Mouse (Mus musculus): ENCODE data around the gene Usp43.

Usp43 gene

GRCm38 (mm10) chr11:67920226-67920960 lies 1.6 kb downstream of the Usp43 start:
- no peaks in the 10 kb centered on the region for H3K9me3 ChIP-seq (ENCODE audit: low read length)
- peaks cover 31% of the 10 kb centered on the region for H3K4me1 ChIP-seq (replicated peaks; ENCODE audit: low read depth, low read length)
- H3K36me3 ChIP-seq (ENCODE audit: insufficient read depth, low read length): no peaks in the 10 kb centered on the region
- peaks cover 28% of the 10 kb centered on the region for H3K27me3 ChIP-seq (ENCODE audit: insufficient read depth, low read length)
- TF ChIP-seq NANOG (IDR thresholded peaks at IDR 0.05; ENCODE audit: borderline replicate concordance, low read length): no peak
- TF ChIP-seq POU5F1 (IDR thresholded peaks at IDR 0.05; ENCODE audit: borderline replicate concordance, low read length): no peak
- no peak for TF ChIP-seq CTCF (conservative IDR thresholded peaks at IDR 0.05; ENCODE audit: low read length)
- H3K4me3 ChIP-seq (replicated peaks; ENCODE audit: low read length): peak overlapping the region; percentile 95

GRCm38 (mm10) chr11:67919593-67919992 lies 2.4 kb downstream of the Usp43 start:
- TF ChIP-seq POU5F1 (IDR thresholded peaks at IDR 0.05; ENCODE audit: borderline replicate concordance, low read length): no peak
- no peak for TF ChIP-seq NANOG (IDR thresholded peaks at IDR 0.05; ENCODE audit: borderline replicate concordance, low read length)
- no peak for TF ChIP-seq CTCF (conservative IDR thresholded peaks at IDR 0.05; ENCODE audit: low read length)
- no peaks in the 10 kb centered on the region for H3K9me3 ChIP-seq (ENCODE audit: low read length)

DNA sequence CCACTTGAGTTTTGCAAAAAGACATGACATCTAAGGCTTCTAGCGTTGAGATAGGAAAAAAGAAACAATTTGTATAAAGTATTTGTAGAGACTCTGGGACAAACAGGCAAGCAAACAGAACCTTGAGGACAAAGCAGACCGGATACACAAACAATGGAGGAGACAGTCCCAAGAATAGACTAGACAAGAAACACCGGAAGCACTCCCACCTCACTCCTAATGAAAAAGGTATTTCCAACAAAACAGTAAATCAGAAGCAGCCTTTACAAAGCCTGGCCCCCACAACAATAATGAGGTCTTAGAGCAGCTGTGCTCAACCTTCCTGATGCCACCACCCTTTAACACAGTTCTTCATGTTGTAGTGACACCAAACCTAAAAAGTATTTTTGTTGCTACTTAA lies 4.8 kb downstream of the Usp43 start:
- Histone ChIP-seq H3K27me3 (ENCODE audit: insufficient read depth, low read length) (peaks cover 28% of the 10 kb centered on the region), H3K9me3 (ENCODE audit: low read length) (no peaks in the 10 kb centered on the region), H3K4me3 (replicated peaks; ENCODE audit: low read length) (no peak overlapping the region), H3K4me1 (replicated peaks; ENCODE audit: low read depth, low read length) (peaks cover 29% of the 10 kb centered on the region), H3K36me3 (ENCODE audit: insufficient read depth, low read length) (peaks cover under 1% of the 10 kb centered on the region; the same call in 1 of the 2 replicates)
- TF ChIP-seq NANOG (IDR thresholded peaks at IDR 0.05; ENCODE audit: borderline replicate concordance, low read length): no peak

More at GRCm38 (mm10) chr11:67919593-67919992, 2.4 kb downstream of the Usp43 start:
- no peaks in the 10 kb centered on the region for H3K36me3 ChIP-seq (ENCODE audit: insufficient read depth, low read length)
- H3K4me3 ChIP-seq (replicated peaks; ENCODE audit: low read length): no peak overlapping the region
- H3K4me1 ChIP-seq (replicated peaks; ENCODE audit: low read depth, low read length): peaks cover 28% of the 10 kb centered on the region
- peaks cover 28% of the 10 kb centered on the region for H3K27me3 ChIP-seq (ENCODE audit: insufficient read depth, low read length)

- peaks cover 3% of the 10 kb centered on the region; the same call in 1 of the 2 replicates for H3K36me3 ChIP-seq (ENCODE audit: insufficient read depth, low read length)
- TF ChIP-seq NANOG (IDR thresholded peaks at IDR 0.05; ENCODE audit: borderline replicate concordance, low read length) (no peak), CTCF (conservative IDR thresholded peaks at IDR 0.05; ENCODE audit: low read length) (no peak), POU5F1 (IDR thresholded peaks at IDR 0.05; ENCODE audit: borderline replicate concordance, low read length) (no peak)
- H3K4me1 ChIP-seq (replicated peaks; ENCODE audit: low read depth, low read length): peaks cover 8% of the 10 kb centered on the region; the same call in 1 of the 2 replicates
- no peaks in the 10 kb centered on the region for H3K27me3 ChIP-seq (ENCODE audit: insufficient read depth, low read length)
- no peaks in the 10 kb centered on the region for H3K9me3 ChIP-seq (ENCODE audit: low read length)
- no peak overlapping the region for H3K4me3 ChIP-seq (replicated peaks; ENCODE audit: low read length)
Measured at GRCm38 (mm10) chr11:67911074-67911473, 10.9 kb downstream of the Usp43 start.

- Histone ChIP-seq H3K4me1 (replicated peaks; ENCODE audit: low read depth, low read length) (no peaks in the 10 kb centered on the region), H3K27me3 (ENCODE audit: insufficient read depth, low read length) (no peaks in the 10 kb centered on the region), H3K36me3 (ENCODE audit: insufficient read depth, low read length) (no peaks in the 10 kb centered on the region), H3K4me3 (replicated peaks; ENCODE audit: low read length) (no peak overlapping the region), H3K9me3 (ENCODE audit: low read length) (no peaks in the 10 kb centered on the region)
- no peak for TF ChIP-seq CTCF (conservative IDR thresholded peaks at IDR 0.05; ENCODE audit: low read length)
- no peak for TF ChIP-seq POU5F1 (IDR thresholded peaks at IDR 0.05; ENCODE audit: borderline replicate concordance, low read length)
- no peak for TF ChIP-seq NANOG (IDR thresholded peaks at IDR 0.05; ENCODE audit: borderline replicate concordance, low read length)
Measured at GRCm38 (mm10) chr11:67903756-67904155, 18.2 kb downstream of the Usp43 start.

- Histone ChIP-seq H3K4me3 (replicated peaks; ENCODE audit: low read length) (no peak overlapping the region), H3K27me3 (ENCODE audit: insufficient read depth, low read length) (no peaks in the 10 kb centered on the region), H3K9me3 (ENCODE audit: low read length) (no peaks in the 10 kb centered on the region), H3K4me1 (replicated peaks; ENCODE audit: low read depth, low read length) (no peaks in the 10 kb centered on the region), H3K36me3 (ENCODE audit: insufficient read depth, low read length) (no peaks in the 10 kb centered on the region)
- TF ChIP-seq NANOG (IDR thresholded peaks at IDR 0.05; ENCODE audit: borderline replicate concordance, low read length): no peak
- TF ChIP-seq CTCF (conservative IDR thresholded peaks at IDR 0.05; ENCODE audit: low read length): peak; percentile 72
- TF ChIP-seq POU5F1 (IDR thresholded peaks at IDR 0.05; ENCODE audit: borderline replicate concordance, low read length): no peak
Measured at GRCm38 (mm10) chr11:67897064-67897560, 24.8 kb downstream of the Usp43 start.

DNA sequence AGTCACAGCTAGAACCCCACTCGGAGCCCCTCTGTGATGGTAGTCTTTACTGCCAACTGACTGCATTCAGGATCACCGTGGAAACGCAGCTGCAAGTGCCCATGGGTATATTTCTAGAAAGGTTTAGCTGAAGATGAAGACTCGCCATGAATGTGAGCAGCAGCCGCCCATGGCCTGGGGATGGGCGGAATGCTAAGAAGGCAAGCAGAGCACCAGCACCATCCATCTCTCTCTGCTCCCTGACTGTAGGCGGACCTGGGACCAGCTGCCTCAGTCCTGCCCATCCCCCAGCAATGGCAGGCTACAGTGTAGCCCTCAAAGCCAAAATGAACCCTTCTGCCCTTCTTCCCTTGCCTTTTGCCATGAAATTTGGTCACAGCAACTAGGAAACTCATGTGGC lies 26.3 kb downstream of the Usp43 start:
- Histone ChIP-seq H3K9me3 (ENCODE audit: low read length) (no peaks in the 10 kb centered on the region), H3K36me3 (ENCODE audit: insufficient read depth, low read length) (no peaks in the 10 kb centered on the region)
- no peak for TF ChIP-seq CTCF (conservative IDR thresholded peaks at IDR 0.05; ENCODE audit: low read length)
- TF ChIP-seq NANOG (IDR thresholded peaks at IDR 0.05; ENCODE audit: borderline replicate concordance, low read length): no peak

DNA sequence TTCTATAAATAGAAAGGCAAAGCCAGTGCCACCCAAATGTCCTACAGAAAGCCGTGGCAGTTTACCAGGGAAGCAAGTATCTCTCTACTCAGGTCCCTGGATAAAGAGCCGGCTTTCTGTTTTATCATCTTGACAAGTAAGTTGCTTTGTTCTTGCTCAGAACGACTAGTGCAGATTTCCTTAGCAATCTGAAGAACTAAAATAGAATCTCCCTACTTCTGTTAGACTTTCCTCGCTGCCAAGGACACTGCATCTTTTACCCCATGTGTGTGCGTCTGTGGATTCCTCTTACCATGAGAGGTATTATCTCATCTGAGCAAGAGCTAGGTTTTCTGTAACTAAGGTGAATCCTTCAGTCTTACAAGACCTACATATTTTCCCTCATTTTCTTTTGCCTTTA lies 33.4 kb downstream of the Usp43 start:
- H3K36me3 ChIP-seq (ENCODE audit: insufficient read depth, low read length): no peaks in the 10 kb centered on the region
- no peaks in the 10 kb centered on the region for H3K4me1 ChIP-seq (replicated peaks; ENCODE audit: low read depth, low read length)
- H3K9me3 ChIP-seq (ENCODE audit: low read length): peaks cover 5% of the 10 kb centered on the region
- H3K27me3 ChIP-seq (ENCODE audit: insufficient read depth, low read length): no peaks in the 10 kb centered on the region
- TF ChIP-seq POU5F1 (IDR thresholded peaks at IDR 0.05; ENCODE audit: borderline replicate concordance, low read length) (no peak), CTCF (conservative IDR thresholded peaks at IDR 0.05; ENCODE audit: low read length) (no peak), NANOG (IDR thresholded peaks at IDR 0.05; ENCODE audit: borderline replicate concordance, low read length) (no peak)
- H3K4me3 ChIP-seq (replicated peaks; ENCODE audit: low read length): no peak overlapping the region

More for the DNA sequence above, 26.3 kb downstream of the Usp43 start:
- H3K4me3 ChIP-seq (replicated peaks; ENCODE audit: low read length): no peak overlapping the region
- H3K27me3 ChIP-seq (ENCODE audit: insufficient read depth, low read length): no peaks in the 10 kb centered on the region
- no peaks in the 10 kb centered on the region for H3K4me1 ChIP-seq (replicated peaks; ENCODE audit: low read depth, low read length)

Measured in E14TG2a.4 (cell line).